Mouse (Mus musculus) left cerebral cortex, adult 8-10 months (tissue): Measurements from ENCODE around the gene Gm17416. TPM values are rescaled to one million over a fixed set of nuclear protein-coding genes. Genes with fewer than 3 reads are reported as not detected.

Experiments
- DNase-seq, 2 experiments: peaks; one replicate each; pipeline ENCODE4 v3.0.0; 2022; ENCODE audit warnings: low spot score in 2 of 2
- total RNA-seq, 4 experiments: library from RNA; stranded (reverse); gene quantifications; 2 replicates each; pipeline ENCODE4 v1.2.4; 2022

Gene Gm17416
- total RNA-seq, 4 experiments from 2014 or later: not detected

- DNase-seq: no peak
These were observed 34.9 kb downstream of the Gm17416 start, which contains the start of gene Defb36 for GRCm38 (mm10) chr2:152604057-152604456. Gene Defb36 (plus strand): TSS chr2:152604327.

GRCm38 (mm10) chr2:152607746-152608145 is 38.6 kb downstream of the Gm17416 start:
- no peak for DNase-seq

GRCm38 (mm10) chr2:152608719-152609118 is 39.6 kb downstream of the Gm17416 start:
- DNase-seq: no peak

DNA sequence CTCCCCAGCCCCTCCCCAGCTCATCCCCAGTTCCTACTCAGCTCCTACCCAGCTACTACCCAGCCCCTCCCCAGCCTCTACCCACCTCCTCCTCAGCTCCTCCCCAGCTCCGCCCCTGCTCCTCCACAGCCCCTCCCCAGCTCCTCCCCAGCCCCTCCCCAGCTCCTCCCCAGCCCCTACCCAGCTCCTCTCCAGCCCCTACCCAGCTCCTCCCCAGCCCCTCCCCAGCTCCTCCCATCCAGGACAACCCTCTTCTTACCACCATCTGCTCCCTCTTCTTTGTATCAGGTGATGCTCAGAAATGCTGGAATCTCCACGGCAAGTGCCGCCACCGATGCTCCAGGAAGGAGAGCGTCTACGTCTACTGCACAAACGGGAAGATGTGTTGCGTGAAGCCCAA is 43.1 kb downstream of the Gm17416 start:
- no peak for DNase-seq

DNA sequence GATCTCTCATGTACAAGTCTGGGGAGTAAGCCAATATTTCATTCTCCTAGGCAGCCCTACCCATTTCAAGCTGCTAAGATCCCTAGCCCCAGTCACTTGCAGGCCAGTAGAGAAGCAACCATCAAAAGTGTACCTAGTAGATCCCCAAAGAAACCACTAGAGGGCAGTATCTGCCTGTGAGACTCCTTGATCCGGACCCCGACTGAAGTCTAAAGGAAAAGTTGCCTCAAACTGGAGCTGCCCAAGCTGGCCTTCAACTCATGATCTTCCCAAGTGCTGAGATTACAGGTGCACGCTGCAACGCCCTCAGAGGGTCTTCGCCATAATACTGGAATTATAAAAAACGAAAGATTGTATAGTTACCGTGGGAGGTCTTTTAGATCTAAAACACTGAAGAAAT is 46.4 kb downstream of the Gm17416 start:
- DNase-seq: peak in 1 of 2 experiments; percentile 25

GRCm38 (mm10) chr2:152616470-152616869 is 47.3 kb downstream of the Gm17416 start:
- DNase-seq: no peak

GRCm38 (mm10) chr2:152617374-152617773 is 48.2 kb downstream of the Gm17416 start:
- no peak for DNase-seq

Other genes starting within 250 kb of the Gm17416 start
- gene Rbck1, start 236.7 kb upstream of the Gm17416 start, total RNA-seq: 100 to 1,000 TPM; 105 to 110 (median 105) TPM
- gene Trib3, start 225.3 kb upstream of the Gm17416 start, total RNA-seq: 1 to 10 TPM in 3 of 4 experiments, under 1 TPM in 1; 0.84 to 2.1 (median 1.5) TPM
- 100 to 1,000 TPM; 112 to 125 (median 120) TPM for gene Nrsn2, start 192.7 kb upstream of the Gm17416 start, total RNA-seq
- 10 to 100 TPM; 12.9 to 15.4 (median 14.3) TPM for gene Sox12, start 171.3 kb upstream of the Gm17416 start, total RNA-seq
- 10 to 100 TPM in 3 of 4 experiments, 1 to 10 TPM in 1; 9.6 to 11.2 (median 10.9) TPM for gene Zcchc3, start 154.3 kb upstream of the Gm17416 start, total RNA-seq
- 1 to 10 TPM; 2.0 to 3.7 (median 2.7) TPM for gene 6820408C15Rik, start 153.8 kb upstream of the Gm17416 start, total RNA-seq
- not detected for gene Defb23, start 104.7 kb upstream of the Gm17416 start, total RNA-seq
- gene Defb20, start 92.3 kb upstream of the Gm17416 start, total RNA-seq: not detected
- not detected for gene Defb22, start 79.2 kb upstream of the Gm17416 start, total RNA-seq
- not detected for gene Defb26, start 57.6 kb upstream of the Gm17416 start, total RNA-seq
- gene Defb28, start 51.1 kb upstream of the Gm17416 start, total RNA-seq: not detected
- not detected for gene Defb29, start 29.2 kb upstream of the Gm17416 start, total RNA-seq
- not detected for gene Defb21, start 3.4 kb downstream of the Gm17416 start, total RNA-seq
- not detected for gene Defb19, start 11.0 kb downstream of the Gm17416 start, total RNA-seq
- gene Defb45, start 30.1 kb downstream of the Gm17416 start, total RNA-seq: not detected
- gene Defb36, start 35.0 kb downstream of the Gm17416 start, total RNA-seq: not detected
- gene Defb25, start 53.7 kb downstream of the Gm17416 start, total RNA-seq: not detected
- gene Rem1, start 57.6 kb downstream of the Gm17416 start, total RNA-seq: 1 to 10 TPM in 2 of 4 experiments, under 1 TPM in 2; 0.87 to 1.6 (median 1.1) TPM
- gene H13, start 100.1 kb downstream of the Gm17416 start, total RNA-seq: 10 to 100 TPM; 59.6 to 78.5 (median 71.8) TPM
- 10 to 100 TPM; 15.5 to 18.6 (median 18.2) TPM for gene Mcts2, start 117.7 kb downstream of the Gm17416 start, total RNA-seq
- 10 to 100 TPM; 19.1 to 30.8 (median 22.9) TPM for gene Id1, start 166.9 kb downstream of the Gm17416 start, total RNA-seq
- gene Cox4i2, start 184.8 kb downstream of the Gm17416 start, total RNA-seq: 1 to 10 TPM; 2.1 to 4.8 (median 2.5) TPM